Mouse (Mus musculus): Measurements from ENCODE around the gene Chil3. TPM values are rescaled to one million over a fixed set of nuclear protein-coding genes. Genes with fewer than 3 reads are reported as not detected.
"Not testable (repeated sequence)": the region's sequence is repeated elsewhere in the genome, so short reads cannot be mapped to it uniquely, and the experiment has no call there.

The Chil3 gene
- 0.08 and 0.18 TPM in 2 replicates for polyA plus RNA-seq (2012; rRNA removed)

GRCm38 (mm10) chr3:106167464-106167863 is at the start of gene Chil3:
Gene Chil3, minus strand, starts transcription at chr3:106167564.
- no peak for DNase-seq (ENCODE audit: extremely low spot score in 1 of 2, low spot score in 1 of 2)

- not testable (repeated sequence) for DNase-seq (ENCODE audit: extremely low spot score in 1 of 2, low spot score in 1 of 2)
Measured at GRCm38 (mm10) chr3:106198030-106198429, 30.7 kb upstream of the Chil3 start.

GRCm38 (mm10) chr3:106197246-106197645 is 29.9 kb upstream of the Chil3 start:
- DNase-seq (ENCODE audit: extremely low spot score in 1 of 2, low spot score in 1 of 2) = not testable (repeated sequence)

DNA sequence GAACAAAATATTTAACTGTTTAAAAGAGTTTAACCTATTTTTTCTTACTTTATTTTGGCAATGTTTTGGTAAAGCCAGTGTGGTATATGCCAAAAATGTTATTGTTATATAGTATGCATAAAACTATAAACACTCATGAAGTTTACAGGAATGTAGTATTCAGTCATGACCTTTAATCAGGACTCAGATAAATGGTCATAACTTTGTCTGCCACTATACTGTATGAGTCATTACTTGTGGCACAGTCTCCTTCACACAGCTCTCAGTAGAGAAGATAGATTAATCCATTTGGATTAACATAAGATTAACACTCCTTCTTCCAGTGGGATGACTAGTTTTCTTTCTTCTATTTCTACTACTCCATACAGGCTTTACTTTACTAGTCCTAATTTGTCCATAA is 28.9 kb upstream of the Chil3 start:
- no peak for DNase-seq (ENCODE audit: extremely low spot score in 1 of 2, low spot score in 1 of 2)

DNA sequence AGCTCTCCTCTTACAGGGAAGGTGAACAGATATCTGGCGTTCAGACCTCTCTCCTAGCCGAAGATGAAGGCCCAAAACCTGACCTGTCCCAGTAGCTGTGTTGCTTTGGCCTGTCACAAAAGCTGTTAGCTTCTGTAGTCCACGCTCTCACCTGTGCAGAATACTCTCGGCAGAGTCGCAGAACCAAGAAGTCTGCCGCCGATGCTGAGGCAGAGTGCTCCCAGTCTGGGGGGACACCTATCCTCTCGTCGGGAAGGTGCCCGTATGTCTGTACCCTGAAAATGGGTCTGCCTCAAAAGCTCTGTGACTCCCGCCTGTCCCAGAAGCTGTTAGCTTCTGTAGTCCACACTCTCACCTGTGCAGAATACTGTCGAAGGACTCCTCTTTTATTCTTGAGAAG is 28.1 kb upstream of the Chil3 start:
- DNase-seq (ENCODE audit: extremely low spot score in 1 of 2, low spot score in 1 of 2) = no peak

- DNase-seq (ENCODE audit: extremely low spot score in 1 of 2, low spot score in 1 of 2) = no peak
Measured at GRCm38 (mm10) chr3:106187991-106188390, 20.6 kb upstream of the Chil3 start.

DNA sequence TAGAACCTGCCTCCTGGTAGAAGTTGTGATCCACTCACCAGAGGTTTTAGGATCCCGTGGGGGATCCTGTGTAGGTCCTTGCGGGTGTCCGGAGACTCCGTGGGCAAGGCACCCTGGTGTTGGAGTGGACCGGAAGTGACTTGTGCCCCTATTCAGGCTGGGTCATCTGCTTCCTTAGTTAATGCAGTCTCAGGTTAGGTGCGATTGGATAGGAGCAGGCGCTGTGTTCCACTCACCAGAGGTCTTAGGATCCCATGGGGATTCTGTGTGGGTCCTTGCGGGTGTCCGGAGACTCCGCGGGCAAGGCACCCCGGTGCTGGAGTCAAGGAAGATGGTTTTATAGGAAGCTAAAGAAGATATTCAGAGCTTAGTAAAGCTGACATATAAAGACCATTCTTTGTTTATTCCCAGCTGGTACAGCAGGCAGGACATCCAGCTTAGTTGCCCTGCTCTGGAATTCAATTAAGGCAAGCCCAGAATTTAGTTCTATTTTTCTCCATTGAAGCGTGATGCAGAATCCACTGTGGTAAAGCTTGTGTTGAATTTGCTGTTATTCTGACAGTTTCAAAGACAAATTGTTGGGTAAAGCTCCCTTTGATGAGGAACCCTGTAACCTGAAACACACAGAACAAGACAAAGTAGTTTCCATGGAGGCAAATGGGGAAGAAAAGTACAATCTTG is 10.3 kb upstream of the Chil3 start:
- DNase-seq (ENCODE audit: extremely low spot score in 1 of 2, low spot score in 1 of 2) = no peak

- not testable (repeated sequence) for DNase-seq (ENCODE audit: extremely low spot score in 1 of 2, low spot score in 1 of 2)
Measured at GRCm38 (mm10) chr3:106174971-106175370, 7.6 kb upstream of the Chil3 start.

GRCm38 (mm10) chr3:106172506-106172905 is 5.1 kb upstream of the Chil3 start:
- not testable (repeated sequence) for DNase-seq (ENCODE audit: extremely low spot score in 1 of 2, low spot score in 1 of 2)

DNA sequence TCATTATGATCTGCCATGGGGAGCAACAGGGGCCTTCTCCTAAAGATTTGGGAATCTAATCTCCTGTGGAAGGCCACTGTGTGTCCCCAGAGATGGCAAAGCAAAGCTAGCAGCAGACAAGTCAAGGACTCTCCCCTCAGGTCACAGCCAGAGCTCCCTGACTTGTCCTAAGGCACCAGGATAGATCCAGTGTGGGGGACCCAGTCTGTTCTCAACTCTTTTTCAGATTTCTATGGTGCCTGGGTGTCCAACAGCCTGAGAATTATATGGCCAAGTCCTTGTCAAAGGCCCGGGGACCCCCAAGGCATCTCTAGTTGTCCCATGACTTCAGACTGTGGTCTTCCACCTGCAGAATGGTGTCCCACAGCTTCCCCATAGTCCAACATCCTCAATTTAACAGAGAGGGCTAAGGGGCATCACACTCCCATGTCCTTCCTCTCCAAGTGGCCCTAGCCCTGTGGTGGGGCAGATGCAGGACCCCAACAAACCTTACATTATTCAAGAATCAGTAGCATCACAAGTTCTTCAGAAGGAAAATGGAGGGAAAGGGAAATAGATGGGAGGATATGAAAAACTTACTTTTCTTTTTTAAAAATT is 3.9 kb upstream of the Chil3 start:
- no peak for DNase-seq (ENCODE audit: extremely low spot score in 1 of 2, low spot score in 1 of 2)

DNA sequence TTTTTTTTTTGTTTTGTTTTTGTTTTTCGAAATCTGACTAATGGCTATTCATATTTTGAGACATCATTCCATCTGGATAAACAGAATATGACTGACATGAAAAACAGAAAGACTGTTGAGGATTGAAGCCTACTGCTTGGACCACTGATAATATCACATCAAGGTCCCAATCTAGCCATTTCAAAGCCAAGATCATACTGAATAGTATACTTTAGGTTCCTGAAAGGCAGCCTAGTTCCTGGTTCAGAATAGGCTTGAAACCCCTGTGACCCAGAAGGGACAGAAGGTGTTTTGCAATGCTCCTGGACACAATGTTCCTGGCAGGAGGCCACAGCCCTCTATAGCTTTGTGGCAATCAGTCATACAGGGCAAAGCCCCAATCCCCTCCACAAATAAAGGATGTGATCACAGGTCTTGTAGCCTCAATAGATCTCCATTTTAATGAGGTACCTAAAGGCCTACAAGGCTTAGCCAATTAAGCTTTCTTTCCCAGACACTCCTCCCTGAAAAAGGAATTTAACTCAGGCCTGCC is 3.2 kb upstream of the Chil3 start:
- no peak for DNase-seq (ENCODE audit: extremely low spot score in 1 of 2, low spot score in 1 of 2)

DNA sequence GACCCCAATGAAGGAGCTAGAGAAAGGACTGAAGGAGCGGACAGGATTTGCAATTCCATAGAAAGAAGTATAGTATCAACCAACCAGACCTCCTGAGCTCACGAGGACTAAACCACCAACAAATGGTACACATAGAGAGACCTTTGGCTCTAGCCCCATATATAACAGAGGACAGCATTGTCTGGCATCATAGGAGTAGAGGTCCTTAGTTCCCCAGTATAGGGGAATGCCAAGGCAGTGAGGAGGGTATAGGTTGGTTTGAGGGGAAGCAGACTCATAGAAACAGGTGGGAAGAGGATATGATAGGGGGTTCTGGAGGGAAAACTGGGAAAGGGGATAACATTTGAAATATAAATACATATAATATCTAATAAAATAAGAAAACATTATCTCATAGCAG is 13.0 kb downstream of the Chil3 start:
- no peak for DNase-seq (ENCODE audit: extremely low spot score in 1 of 2, low spot score in 1 of 2)

- no peak for DNase-seq (ENCODE audit: extremely low spot score in 1 of 2, low spot score in 1 of 2)
Measured at GRCm38 (mm10) chr3:106144081-106144480, 23.3 kb downstream of the Chil3 start.

DNA sequence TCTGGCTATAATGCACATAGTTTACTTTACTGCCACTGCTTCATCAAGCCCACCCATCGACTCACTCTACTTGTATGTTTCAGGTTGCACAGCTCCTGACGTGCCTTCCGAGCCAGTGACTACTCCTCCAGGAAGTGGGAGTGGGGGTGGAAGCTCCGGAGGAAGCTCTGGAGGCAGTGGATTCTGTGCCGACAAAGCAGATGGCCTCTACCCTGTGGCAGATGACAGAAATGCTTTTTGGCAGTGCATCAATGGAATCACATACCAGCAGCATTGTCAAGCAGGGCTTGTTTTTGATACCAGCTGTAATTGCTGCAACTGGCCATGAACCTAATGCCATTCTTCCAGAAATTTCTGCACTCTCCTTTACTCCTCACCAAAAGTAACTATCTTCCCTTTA is 35.7 kb downstream of the Chil3 start:
- peak; percentile 79 to 87 for DNase-seq (ENCODE audit: extremely low spot score in 1 of 2, low spot score in 1 of 2)

GRCm38 (mm10) chr3:106128807-106129493 is 38.4 kb downstream of the Chil3 start:
- no peak for DNase-seq (ENCODE audit: extremely low spot score in 1 of 2, low spot score in 1 of 2)

DNA sequence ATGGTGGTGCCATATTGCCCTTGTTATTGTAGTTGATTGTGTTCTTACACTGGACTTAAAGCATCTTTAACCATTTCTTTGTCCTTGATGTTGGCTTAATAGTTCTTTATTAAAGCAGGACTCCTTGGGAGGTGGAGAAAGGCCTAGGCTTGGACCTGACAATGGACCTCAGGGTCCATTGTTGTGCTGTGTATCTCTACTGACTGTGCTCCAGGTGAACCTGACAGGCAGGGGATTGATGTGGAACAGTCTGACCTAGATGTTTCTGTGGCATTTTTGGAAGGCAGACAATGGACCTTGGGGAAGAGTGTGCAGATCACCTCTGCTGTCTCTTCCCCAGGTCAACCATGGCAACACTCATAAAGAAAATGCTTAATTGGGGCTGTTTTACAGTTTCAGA is 40.4 kb downstream of the Chil3 start:
- no peak for DNase-seq (ENCODE audit: extremely low spot score in 1 of 2, low spot score in 1 of 2)

DNA sequence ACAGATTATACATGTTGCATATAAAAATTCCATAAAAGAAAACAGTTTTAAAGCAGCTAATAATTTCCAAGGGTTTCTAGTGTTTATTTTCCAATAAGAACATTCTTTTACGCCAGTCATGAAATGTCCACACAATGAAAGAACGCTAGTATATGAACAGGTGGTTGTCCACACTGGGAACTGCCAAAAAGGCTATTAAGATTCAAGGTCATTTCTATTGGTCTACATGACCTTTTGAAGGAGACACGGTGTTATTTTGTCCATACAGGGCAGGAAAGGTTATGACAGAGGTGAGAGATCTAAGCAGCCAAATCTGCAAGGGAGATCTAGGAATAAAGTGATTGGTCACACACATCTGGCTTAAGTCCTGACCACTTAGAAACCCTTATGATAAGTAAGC is 54.4 kb downstream of the Chil3 start, which contains the start of gene Chia1:
Gene Chia1 (plus strand): TSS at position 301 of the 400 bp plus-strand sequence.
- no peak for DNase-seq (ENCODE audit: extremely low spot score in 1 of 2, low spot score in 1 of 2)
